Mouse (Mus musculus) retina, postnatal 7 days (tissue): ENCODE data around the gene Castor1.
A peak's percentile ranks its signal among the peaks of the same experiment; 100 is the strongest.
"Not testable (repeated sequence)": the region's sequence is repeated elsewhere in the genome, so short reads cannot be mapped to it uniquely, and the experiment has no call there.

Experiments used
- DNase-seq: peaks from one replicate; pipeline ENCODE4 v3.0.0-alpha.2; 2012; ENCODE audit warnings: low read depth, low spot score

The Castor1 gene

DNA sequence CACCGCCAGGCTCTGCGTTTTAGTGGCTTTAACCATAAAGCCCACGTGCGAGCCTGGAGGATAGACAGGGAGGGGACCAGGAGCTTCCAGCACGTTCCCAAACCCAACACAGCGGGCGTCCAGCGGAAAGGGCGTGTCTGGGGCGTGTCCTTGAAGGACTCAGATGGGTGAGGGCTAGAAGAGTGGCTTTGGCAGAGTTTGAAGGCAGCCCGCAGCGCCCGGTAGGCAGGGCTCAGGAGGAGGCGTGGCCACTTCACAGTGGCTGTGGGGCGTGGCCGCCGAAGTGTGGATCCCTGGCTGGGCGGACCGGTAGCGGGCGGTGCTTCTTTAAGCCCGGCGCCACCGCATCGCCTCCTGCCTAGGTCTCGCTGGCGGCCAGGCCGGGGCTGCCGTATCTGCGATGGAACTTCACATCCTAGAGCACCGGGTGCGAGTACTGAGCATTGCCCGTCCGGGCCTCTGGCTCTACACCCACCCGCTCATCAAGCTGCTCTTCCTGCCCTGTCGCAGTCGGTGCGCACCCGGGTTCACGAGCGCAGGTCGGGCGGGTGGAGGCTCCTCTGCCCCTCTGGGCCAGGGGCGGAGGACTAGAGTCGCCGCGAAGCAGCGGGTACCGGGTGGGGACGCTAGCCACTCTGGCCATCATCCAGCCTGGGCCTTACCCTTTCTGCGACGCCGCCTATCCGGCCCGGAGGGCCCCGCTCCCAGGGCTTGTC lies at the start of gene Castor1:
Gene Castor1 (plus strand): TSS at position 312 of the 716 bp plus-strand sequence.
- peak; percentile 44 for DNase-seq

DNA sequence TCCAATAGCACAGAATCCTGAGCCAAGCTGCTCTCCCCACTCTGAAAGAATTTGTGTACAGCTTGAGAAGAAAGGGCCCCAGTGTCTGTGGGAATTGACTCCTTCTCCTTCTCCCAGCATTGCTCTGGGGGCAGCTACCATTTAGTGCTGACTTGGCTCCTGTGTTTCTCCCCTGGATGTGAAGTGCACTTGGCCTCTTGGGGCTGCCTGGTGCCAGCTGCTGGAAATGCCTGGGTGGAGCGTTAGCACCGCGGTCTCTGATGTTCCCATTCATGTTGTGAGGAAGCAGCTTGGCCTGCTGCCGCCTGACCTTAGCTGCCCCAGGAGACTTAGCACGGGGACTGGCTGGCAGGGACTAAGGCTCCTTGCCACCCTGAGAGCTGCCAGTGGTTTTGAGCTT lies 43.4 kb upstream of the Castor1 start:
- no peak for DNase-seq

DNA sequence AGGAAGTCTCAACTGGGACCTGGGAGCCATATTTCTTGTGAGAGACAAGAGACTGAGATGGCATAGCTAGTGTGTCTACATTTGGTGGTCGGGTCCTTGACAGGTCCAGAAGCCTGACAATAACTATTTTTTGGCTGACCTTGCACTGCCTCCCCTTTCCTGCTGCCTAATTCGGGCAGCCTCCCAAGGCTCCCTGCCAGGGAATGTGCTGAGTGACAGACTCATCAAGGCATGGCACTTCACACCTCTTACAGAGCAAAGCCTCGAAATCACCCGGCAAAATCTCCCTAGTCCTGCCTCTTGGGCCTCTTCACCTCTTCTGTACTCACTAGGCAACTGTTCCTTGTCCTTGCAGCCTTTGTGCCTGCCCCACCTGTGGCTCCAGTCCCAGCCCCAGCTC lies 40.3 kb upstream of the Castor1 start:
- DNase-seq = no peak

DNA sequence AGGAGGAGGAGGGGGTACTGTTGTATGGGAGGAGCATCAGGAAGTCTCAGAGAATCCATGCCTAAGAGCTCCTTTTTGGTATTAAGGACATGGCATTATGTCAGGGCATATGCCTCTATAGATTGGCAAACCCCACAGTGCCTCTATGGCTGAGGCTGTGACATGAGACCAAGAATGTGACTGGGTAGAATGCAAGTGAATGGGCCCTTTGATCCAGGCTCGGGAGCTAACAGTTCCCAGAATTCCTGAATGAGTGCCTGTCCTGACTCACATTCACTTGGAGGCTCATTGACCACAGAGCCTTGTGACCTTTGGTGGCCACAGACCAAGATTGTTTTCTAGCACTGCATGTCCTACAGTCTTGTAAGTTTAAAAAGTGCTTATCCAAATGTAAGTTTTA lies 36.0 kb upstream of the Castor1 start:
- DNase-seq = no peak

- DNase-seq = no peak
Observed at GRCm38 (mm10) chr11:4183511-4183910, 34.5 kb upstream of the Castor1 start.

DNA sequence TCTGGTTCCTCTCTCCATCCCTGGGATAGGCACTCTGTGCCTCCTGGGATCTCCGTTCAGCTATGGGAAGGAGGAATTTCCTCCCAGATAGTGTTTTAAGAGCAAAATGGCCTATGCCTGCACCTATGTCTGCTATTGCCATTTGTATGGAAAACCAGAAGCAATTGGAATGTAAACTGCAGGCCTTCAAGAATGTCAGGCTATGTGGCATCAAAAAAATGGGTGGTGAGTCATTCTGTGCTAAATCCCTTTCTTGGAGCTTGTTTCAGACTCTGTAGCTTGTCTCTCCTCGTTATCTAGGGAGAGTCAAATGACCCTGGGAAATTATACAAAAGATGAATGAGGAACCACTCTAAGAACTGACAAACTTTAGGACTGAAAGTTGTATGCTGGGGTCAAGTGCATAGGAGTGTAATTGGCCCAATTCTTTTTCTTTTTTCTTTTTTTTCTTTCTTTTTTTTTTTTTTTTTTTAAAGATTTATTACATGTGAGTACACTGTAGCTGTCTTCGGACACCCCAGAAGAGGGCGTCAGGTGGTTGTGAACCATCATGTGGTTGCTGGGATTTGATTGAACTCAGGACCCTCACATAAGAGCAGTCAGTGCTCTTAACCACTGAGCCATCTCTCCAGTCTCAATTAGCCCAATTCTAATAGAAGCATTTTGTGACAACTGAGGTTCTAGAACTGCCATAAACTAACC lies 33.6 kb upstream of the Castor1 start:
- DNase-seq = no peak

DNA sequence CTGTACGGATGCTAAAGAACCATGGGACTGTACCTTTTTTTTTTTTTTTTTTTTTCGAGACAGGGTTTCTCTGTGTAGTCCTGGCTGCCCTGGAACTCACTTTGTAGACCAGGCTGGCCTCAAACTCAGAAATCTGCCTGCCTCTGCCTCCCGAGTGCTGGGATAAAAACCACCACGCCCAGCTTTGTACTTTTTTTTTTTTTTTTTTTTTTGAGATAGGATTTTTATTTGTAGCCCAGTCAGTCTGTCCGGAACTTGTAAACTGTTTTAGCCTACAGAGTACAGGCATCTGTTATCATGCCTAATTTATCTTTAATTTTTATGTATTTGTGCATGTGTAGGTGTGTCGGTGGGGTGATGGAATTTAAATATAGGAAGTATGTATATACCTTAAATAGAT lies 32.5 kb upstream of the Castor1 start:
- not testable (repeated sequence) for DNase-seq

DNA sequence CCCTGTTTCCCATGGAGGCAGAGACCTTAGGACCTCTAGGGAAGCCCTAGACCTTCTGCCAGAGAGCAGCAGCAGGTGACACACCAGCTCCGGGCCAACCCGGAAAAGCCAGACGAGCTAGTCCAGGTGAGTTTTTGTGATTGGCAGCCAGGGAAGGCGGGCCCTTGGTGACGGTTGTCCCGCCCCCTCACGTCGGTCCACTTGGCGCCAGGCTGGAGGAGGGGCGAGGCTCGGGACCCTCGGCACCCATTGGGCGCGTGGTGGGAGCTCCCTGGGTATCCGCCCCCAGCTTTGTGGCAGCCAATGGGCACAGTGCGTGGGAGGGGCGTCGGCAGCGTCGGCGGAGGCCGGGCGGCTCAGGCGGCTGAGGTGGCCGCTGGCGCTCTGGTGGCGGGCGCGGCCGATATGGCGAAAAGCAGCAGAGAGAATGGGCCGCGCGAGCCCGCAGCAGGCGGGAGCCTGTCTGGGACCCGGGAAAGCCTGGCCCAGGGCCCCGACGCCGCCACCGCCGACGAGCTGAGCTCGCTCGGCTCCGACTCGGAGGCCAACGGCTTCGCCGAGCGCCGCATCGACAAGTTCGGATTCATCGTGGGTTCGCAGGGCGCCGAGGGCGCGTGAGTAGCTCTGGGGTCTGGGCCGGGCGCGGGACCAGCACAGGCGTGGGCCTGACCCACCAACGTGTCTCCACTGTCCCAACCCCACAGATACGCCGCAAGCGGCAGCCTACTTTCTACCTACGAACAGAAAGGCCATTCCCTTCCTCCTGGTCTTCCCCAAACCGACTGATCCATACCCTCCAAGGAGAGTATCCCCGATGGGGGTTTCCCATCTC lies 31.3 kb upstream of the Castor1 start, which contains the start of gene Tbc1d10a:
Gene Tbc1d10a (plus strand): TSS at position 304 of the 832 bp plus-strand sequence.
- peak; percentile 95 for DNase-seq

GRCm38 (mm10) chr11:4187318-4187700 lies 30.7 kb upstream of the Castor1 start:
- no peak for DNase-seq

GRCm38 (mm10) chr11:4189182-4189581 lies 28.8 kb upstream of the Castor1 start:
- no peak for DNase-seq

DNA sequence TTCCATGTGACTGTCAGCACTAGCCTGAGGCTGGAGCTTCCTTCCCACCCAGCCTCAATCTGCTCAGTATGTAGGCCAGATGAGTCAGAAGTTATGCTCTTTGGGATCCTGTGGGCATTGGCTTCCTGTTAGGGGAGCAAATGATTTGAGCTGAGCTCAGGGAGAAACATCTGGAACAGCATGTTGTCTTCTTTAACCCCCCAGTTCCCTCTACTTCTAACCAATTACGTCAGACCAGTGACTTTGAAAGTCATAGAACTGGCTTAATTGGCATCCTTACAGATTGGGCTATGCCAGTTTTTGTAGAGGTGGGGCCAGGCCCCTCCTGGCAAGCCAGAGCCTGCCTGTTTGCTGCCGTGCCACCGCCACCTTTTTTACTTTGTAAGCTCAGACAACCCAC lies 27.3 kb upstream of the Castor1 start:
- no peak for DNase-seq

DNA sequence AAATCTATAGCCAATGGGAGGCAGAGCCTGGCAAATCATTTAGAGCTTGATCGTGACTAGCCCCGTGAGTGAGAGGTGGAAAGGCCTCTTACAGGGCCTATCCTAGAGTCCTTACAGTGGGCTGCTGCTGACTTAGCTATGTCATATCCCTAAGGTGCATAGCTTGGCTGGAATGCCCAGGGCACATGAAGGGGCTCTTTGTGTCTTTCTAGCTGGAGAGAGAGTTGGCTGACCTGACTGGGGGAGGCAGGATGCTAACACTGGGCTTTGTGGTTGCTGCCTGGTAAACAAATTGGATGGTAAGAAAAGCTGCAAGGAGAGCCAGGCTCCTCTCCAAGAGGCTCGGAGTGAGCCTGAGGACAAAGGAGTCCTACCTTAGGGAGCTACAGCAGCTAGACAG lies 25.3 kb upstream of the Castor1 start:
- DNase-seq = no peak

GRCm38 (mm10) chr11:4193420-4193819 lies 24.6 kb upstream of the Castor1 start:
- DNase-seq = no peak

GRCm38 (mm10) chr11:4195597-4196031 lies 22.4 kb upstream of the Castor1 start:
- DNase-seq = no peak

DNA sequence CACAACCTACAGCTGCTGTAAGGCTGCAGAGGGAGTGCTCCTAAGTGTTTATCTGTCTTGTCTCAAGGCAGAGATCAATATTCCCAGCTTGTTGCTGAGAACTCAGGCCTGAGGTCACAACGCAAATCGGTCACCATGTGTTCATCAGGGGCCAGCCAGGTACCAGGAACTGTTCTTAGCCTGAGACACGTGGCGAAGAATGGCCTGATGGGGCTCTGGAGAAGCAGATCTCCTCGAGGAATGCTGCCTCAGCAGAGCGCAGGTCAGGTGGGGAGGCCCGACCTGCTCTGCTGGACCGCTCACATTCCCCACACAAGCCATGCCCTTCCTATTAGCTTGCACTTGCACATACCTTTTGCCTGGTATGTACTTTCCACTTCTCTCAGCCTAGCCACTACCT lies 21.4 kb upstream of the Castor1 start:
- DNase-seq = no peak

DNA sequence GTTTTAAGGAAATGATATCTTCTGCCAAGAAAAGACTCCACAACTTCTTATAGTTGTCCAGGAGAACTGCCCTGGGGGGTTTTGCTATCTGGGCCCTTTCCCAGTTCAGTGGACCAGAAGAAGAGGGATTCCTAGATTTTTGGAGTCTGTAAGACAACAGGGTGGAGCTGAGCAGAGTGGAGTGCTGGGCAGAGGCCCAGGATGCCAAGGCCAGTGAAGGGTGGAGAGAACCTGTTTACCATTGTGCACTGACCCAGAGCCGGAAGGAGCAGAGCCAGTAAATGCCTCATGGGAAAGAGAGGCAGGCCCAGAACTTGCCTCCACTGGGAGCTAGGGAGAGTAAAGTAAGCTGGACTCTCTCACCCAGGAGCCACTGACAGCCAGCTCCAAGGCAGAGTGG lies 20.3 kb upstream of the Castor1 start:
- no peak for DNase-seq

GRCm38 (mm10) chr11:4201981-4202700 lies 15.9 kb upstream of the Castor1 start:
- DNase-seq = no peak

GRCm38 (mm10) chr11:4202995-4203704 lies 14.9 kb upstream of the Castor1 start:
- no peak for DNase-seq

GRCm38 (mm10) chr11:4203705-4204074 lies 14.3 kb upstream of the Castor1 start:
- no peak for DNase-seq

DNA sequence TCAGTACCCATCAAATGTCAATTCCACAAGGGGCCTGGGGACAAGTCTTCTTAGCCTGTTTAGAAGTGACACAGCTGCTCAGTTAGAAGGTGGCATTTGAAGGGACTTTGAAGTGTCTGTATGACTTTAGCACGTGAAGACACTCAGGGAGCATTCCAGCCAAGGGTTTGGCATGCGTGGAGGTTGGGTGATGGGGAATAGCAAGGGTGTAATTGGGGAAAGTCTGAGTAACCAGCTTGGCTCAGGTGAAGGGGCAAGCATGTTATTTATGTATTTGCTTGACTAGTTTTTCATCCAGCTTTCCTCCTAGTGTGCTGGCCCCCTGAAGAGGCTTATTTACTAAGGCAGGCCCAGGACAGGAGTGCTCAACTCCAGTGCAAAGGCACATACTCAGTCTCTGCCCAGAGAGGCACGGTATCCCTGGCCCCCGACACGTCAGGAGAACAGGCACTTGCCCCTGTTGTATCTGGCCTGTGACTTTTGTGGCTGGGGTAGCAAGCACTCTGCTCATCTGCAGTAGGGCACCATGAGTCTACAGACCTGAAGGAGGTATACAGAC lies 12.8 kb upstream of the Castor1 start:
- DNase-seq = no peak

DNA sequence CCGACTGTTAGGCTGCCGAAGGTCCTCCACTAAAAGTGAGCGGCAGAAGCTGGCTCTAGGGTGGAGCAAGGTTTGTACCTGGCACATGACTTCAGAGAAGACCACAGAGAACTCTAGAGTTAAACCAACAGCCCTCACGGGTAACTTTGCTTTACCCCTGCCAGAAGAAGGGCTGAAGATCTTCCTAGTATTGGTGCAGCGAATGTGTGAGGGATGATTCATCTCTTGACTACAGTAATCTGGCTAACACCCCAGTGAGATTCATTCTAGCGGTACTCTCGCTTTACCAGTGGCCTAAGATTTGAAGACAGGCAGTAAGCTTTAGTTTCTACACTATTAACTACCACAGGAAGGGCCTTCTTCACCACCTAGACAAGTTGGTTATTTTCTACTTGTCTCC lies 12.1 kb upstream of the Castor1 start:
- no peak for DNase-seq
